Mouse (Mus musculus): ENCODE measurements around the gene Kcnk3. TPM values are rescaled to one million over a fixed set of nuclear protein-coding genes. Genes with fewer than 3 reads are reported as not detected.

The Kcnk3 gene
- total RNA-seq, 2 experiments from 2014 or later: not detected

GRCm38 (mm10) chr5:30609094-30609493, 21.1 kb downstream of the Kcnk3 start:
- no peak for ATAC-seq (replicated peaks; ENCODE audit: low FRiP score, low TSS enrichment, poor library complexity, severe bottlenecking)

DNA sequence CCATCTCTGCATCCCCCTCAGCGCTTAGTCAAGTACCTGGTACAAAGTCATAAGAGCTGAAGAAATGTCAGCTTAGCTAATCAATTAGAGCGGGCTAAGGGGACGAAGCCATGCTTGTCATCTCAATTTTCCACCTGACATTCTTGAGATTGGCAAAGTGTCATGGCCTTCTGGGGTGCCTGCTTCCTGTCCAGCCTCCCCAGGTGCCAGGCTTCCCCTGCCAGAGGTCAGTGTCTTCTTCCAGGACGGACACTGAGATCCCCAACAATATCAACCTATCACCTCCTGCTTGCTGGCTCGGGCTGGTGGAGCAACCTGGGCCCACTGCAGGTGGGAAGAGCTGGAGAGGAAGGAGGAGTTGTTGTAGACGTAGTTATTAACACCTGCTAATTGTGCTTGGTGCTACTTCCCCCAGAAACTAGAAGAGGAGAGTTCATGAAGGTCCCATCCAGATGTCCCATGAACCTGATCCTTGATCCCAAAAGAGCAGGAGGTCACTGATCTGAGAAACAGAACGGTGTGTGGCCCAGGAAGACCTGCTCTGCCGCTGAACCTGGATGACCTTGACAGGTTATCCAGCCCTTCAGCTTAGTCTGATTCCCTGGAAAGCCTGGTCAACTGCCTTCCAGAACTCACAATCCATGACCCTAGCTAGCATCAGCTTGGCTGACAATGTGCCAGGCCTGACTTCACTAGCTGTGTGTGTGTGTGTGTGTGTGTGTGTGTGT, 22.1 kb downstream of the Kcnk3 start:
- ATAC-seq (replicated peaks; ENCODE audit: low FRiP score, low TSS enrichment, poor library complexity, severe bottlenecking): no peak

DNA sequence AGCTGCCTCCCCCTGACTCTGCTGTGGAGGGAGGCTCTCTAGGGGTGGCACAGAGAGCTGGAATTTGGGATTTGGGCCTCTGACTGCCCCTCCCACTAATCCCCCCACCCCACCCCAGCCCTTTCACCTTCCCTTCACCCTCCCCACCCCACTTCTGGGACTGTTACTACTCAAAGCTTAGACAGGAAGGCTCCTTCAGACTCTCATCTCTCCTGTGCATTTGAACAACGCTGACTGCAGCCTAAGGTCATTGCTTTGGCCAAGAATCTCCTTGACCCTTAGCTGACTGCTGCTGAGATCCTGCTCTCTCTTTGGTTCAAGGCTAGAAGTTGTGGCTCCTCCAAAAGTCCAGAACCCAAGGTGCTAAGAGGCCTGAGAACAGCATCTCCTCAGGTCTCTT, 23.1 kb downstream of the Kcnk3 start:
- ATAC-seq (replicated peaks; ENCODE audit: low FRiP score, low TSS enrichment, poor library complexity, severe bottlenecking): no peak

GRCm38 (mm10) chr5:30611689-30612088, 23.7 kb downstream of the Kcnk3 start:
- no peak for ATAC-seq (replicated peaks; ENCODE audit: low FRiP score, low TSS enrichment, poor library complexity, severe bottlenecking)

DNA sequence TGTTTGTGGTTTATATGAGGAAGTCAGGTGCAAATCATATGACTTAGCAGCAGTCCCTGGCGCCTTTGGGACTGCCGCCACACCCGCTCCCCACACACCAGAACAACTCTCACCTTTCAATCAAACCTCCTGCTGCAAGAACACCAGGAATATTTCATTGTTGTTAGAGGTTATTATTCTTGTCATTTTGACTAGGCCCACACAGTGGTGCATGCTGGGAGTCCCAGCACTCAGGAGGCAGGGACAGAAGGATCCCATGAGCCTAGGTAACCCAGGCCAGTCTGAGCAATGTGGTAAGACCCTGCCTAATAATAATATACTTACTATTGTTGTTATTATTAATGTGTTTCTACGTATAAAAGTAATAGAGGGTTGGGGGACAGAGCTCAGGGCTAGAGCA, 24.6 kb downstream of the Kcnk3 start:
- ATAC-seq (replicated peaks; ENCODE audit: low FRiP score, low TSS enrichment, poor library complexity, severe bottlenecking): no peak

DNA sequence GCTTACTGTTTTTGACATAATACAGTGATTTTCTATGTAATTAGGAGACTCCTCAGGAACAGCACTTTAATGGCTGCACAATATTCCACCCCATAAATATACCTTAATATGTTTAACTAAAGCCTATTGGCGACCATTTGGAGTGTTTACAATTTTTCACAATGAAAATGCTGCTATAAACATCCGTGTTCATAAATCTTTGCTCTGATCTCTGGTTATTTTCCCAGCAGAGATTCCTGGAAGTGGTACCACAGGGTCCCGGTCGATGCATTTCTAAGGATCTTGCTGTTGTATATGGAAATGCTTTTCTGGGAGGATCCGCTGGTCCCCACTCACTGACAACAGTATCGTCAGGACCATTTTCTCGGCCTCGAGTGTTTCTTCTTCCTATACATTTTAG, 25.3 kb downstream of the Kcnk3 start:
- no peak for ATAC-seq (replicated peaks; ENCODE audit: low FRiP score, low TSS enrichment, poor library complexity, severe bottlenecking)

DNA sequence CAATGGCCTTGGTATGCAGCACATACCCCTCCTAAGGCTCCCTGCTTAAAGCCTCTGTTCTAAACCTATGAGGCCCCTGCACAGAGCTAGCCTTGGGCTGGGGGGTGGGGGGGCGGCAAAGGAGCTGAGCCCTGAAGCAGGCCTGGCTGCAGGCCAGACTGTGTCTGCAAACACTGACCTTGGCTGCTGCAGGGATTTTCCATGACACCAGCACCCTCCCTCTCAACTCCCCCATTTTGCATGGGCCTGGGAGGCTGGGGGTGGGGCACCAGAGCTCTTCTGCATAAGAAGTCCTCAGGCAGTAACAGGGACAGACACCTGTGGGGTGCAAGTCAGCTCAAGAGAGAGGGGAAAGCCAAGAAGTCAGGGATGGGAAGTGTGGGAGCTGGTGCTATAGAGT, 26.3 kb downstream of the Kcnk3 start:
- no peak for ATAC-seq (replicated peaks; ENCODE audit: low FRiP score, low TSS enrichment, poor library complexity, severe bottlenecking)

DNA sequence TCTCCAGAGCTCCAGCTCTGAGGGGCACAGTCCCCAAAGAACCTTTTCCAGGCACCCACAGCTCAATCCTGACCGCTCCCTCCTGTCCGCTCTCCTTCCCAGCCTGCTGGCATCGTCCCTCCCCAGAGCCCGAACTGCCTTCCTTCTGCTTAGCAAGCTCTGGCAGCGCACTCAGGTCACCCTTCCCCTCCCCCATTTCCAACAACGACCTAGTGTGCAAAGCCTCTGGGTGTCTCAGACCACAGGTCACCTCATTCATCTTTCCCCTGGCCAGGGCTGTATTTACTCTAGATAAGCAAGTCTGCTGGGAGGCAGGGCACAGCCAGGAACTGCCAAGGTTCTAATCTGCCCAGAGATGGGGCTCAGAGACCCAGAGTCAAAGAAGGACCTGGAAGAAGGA, 27.4 kb downstream of the Kcnk3 start:
- ATAC-seq (replicated peaks; ENCODE audit: low FRiP score, low TSS enrichment, poor library complexity, severe bottlenecking): no peak

- ATAC-seq (replicated peaks; ENCODE audit: low FRiP score, low TSS enrichment, poor library complexity, severe bottlenecking): no peak
Observed at GRCm38 (mm10) chr5:30615819-30616218, 27.8 kb downstream of the Kcnk3 start.

DNA sequence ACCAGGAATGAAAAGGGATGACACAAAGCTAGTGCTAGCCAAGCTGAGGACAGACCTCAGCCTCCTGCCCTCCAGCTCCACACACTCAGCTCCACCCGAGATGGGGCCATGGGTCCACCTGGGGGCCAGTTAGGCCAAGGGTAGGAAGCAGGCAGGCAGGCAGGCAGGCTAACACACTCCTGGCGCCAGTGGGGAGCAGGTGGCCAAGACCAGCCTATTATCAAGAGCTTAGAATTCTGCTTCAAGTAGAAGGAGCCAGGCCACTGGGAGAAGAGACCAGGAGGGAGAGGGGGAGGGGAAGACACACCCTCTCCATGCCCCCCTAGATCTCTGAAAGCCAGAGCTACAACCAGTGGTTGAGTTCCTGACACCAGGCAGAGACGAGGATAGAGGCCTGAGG, 28.7 kb downstream of the Kcnk3 start:
- no peak for ATAC-seq (replicated peaks; ENCODE audit: low FRiP score, low TSS enrichment, poor library complexity, severe bottlenecking)

DNA sequence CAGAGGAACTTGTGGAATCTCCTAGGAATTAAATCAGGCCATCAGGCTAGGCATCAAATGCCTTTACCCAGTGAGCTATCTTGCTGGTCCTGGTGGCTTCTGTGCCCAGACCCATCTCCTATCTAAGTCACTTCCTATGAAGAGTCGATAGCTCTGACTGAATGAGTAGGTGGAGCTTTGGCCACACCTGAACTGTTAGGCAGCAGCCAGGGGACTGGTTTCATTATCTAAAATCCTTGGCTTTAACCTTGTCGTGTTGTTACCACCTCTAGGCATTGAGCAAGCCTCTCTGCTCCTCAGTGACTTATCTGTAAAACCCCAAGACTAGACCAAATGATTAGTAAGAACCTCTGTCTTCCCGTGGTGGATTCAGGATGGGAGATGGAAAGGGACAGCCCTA, 29.4 kb downstream of the Kcnk3 start:
- no peak for ATAC-seq (replicated peaks; ENCODE audit: low FRiP score, low TSS enrichment, poor library complexity, severe bottlenecking)

- no peak for ATAC-seq (replicated peaks; ENCODE audit: low FRiP score, low TSS enrichment, poor library complexity, severe bottlenecking)
Observed at GRCm38 (mm10) chr5:30617851-30618250, 29.9 kb downstream of the Kcnk3 start.

- no peak for ATAC-seq (replicated peaks; ENCODE audit: low FRiP score, low TSS enrichment, poor library complexity, severe bottlenecking)
Observed at GRCm38 (mm10) chr5:30618376-30619003, 30.5 kb downstream of the Kcnk3 start.

DNA sequence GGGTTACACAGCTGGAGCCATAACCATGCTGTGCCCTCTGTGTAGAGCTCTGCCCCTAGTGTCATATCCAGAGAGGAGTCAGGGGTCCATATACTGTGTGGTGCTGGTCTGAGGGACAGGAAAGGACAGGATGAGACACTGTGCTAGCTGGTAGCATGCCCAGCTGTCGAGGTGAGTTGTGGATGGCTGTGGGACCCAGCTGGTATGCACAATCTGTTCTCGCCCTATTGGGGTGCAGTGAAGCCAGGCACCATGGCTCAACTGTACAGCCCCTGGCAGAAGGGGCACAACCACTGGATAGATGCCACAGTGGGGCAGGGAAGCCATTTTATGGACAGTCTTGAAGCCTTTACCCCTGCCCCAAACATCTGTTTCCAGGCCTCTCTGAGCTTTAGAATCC, 31.2 kb downstream of the Kcnk3 start:
- ATAC-seq (replicated peaks; ENCODE audit: low FRiP score, low TSS enrichment, poor library complexity, severe bottlenecking): no peak

DNA sequence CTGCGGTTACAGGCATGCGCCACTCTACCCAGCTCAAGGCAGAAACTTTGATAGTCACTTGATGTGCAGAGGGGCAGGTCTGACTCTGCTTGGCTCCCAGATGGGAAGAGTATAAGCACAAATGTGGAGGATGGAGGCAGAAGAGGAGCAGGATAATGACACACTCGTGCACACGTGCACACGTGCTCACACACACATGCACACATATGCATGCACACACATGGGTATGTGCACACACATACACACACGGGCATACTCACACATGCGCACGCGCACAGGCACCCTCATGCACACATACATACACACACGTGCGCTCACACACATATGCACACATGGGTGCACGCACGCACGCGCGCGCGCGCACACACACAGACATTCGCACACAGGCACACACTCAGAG, 32.6 kb downstream of the Kcnk3 start:
- ATAC-seq (replicated peaks; ENCODE audit: low FRiP score, low TSS enrichment, poor library complexity, severe bottlenecking): no peak

- ATAC-seq (replicated peaks; ENCODE audit: low FRiP score, low TSS enrichment, poor library complexity, severe bottlenecking): no peak
Observed at GRCm38 (mm10) chr5:30621211-30621790, 33.3 kb downstream of the Kcnk3 start.

- ATAC-seq (replicated peaks; ENCODE audit: low FRiP score, low TSS enrichment, poor library complexity, severe bottlenecking): no peak
Observed at GRCm38 (mm10) chr5:30621844-30622176, 33.8 kb downstream of the Kcnk3 start.

DNA sequence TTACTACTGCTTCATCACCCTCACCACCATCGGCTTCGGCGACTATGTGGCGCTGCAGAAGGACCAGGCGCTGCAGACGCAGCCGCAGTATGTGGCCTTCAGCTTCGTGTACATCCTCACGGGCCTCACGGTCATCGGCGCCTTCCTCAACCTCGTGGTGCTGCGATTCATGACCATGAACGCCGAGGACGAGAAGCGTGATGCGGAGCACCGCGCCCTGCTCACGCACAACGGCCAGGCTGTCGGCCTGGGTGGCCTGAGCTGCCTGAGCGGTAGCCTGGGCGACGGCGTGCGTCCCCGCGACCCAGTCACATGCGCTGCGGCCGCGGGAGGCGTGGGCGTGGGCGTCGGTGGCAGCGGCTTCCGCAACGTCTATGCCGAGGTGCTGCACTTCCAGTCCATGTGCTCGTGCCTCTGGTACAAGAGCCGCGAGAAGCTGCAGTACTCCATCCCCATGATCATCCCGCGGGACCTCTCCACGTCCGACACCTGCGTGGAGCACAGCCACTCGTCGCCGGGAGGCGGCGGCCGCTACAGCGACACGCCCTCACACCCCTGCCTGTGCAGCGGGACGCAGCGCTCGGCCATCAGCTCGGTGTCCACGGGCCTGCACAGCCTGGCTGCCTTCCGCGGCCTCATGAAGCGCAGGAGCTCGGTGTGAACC, 34.3 kb downstream of the Kcnk3 start:
- 0 out of 2 replicates have a peak, but pooled peaks have one; percentile 6 for ATAC-seq (replicated peaks; ENCODE audit: low FRiP score, low TSS enrichment, poor library complexity, severe bottlenecking)

GRCm38 (mm10) chr5:30622841-30623185, 34.8 kb downstream of the Kcnk3 start:
- ATAC-seq (replicated peaks; ENCODE audit: low FRiP score, low TSS enrichment, poor library complexity, severe bottlenecking): no peak

DNA sequence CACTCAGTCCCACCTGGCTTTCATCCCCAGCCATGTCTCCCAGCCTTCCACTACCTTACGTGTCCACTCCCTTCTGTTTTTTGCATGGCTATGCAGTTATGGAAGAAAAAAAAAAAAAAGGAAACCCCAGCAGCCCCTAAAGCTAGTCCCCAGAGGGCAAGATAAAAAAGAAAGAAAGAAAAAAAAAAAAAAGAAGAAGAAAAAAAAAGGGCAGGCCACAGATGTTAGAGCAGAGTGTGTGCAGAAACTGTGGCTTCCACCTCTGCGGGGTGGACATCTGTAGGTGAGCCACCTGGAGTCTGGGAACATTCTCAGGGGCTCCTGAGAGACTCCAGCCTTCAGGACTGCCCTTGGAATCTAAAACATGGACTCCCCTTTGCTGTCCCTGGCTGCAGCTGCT, 35.4 kb downstream of the Kcnk3 start:
- ATAC-seq (replicated peaks; ENCODE audit: low FRiP score, low TSS enrichment, poor library complexity, severe bottlenecking): no peak

- ATAC-seq (replicated peaks; ENCODE audit: low FRiP score, low TSS enrichment, poor library complexity, severe bottlenecking): no peak
Observed at GRCm38 (mm10) chr5:30624311-30624710, 36.3 kb downstream of the Kcnk3 start.

Data from megakaryocyte-erythroid progenitor cell, adult 5-6 weeks (primary cell).